Mouse (Mus musculus): ENCODE measurements around the gene Mecom. TPM values are rescaled to one million over a fixed set of nuclear protein-coding genes. Genes with fewer than 3 reads are reported as not detected.
"Not testable (repeated sequence)": the region's sequence is repeated elsewhere in the genome, so short reads cannot be mapped to it uniquely, and the experiment has no call there.

Gene Mecom
- total and polyA plus RNA-seq, 2 experiments from 2014 or later: 2.6 to 5.1 TPM

- Histone ChIP-seq H3K36me3 (ENCODE audit: insufficient read depth, low read length) (no peaks in the 10 kb centered on the region), H3K27me3 (ENCODE audit: insufficient read depth, low read length) (no peaks in the 10 kb centered on the region), H3K9ac (replicated peaks; ENCODE audit: low read length, poor library complexity, severe bottlenecking) (no peak overlapping the region), H3K4me2 (ENCODE audit: low read depth, low read length, poor library complexity, severe bottlenecking) (no peak overlapping the region), H3K27ac (ENCODE audit: low read depth, low read length) (no peak overlapping the region), H3K4me3 (ENCODE audit: low read depth, low read length) (no peak overlapping the region), H3K9me3 (ENCODE audit: low read length) (no peaks in the 10 kb centered on the region), H3K4me1 (ENCODE audit: insufficient read depth, low read length) (no peaks in the 10 kb centered on the region)
- DNase-seq (ENCODE audit: low spot score) (no peak), ATAC-seq (ENCODE audit: low FRiP score) (no peak)
- no peak for TF ChIP-seq CTCF (IDR thresholded peaks at IDR 0.05)
- 13% methylated on average over 2 of the region's 2 CpGs for WGBS
These were observed 25.7 kb upstream of the Mecom start for GRCm38 (mm10) chr3:30573549-30573948.

- H3K4me2 ChIP-seq (ENCODE audit: low read depth, low read length, poor library complexity, severe bottlenecking); ATAC-seq (ENCODE audit: low FRiP score); H3K9me3 ChIP-seq (ENCODE audit: low read length); H3K9ac ChIP-seq (replicated peaks; ENCODE audit: low read length, poor library complexity, severe bottlenecking); H3K27me3 ChIP-seq (ENCODE audit: insufficient read depth, low read length); H3K27ac ChIP-seq (ENCODE audit: low read depth, low read length); DNase-seq (ENCODE audit: low spot score); H3K4me3 ChIP-seq (ENCODE audit: low read depth, low read length); H3K36me3 ChIP-seq (ENCODE audit: insufficient read depth, low read length); H3K4me1 ChIP-seq (ENCODE audit: insufficient read depth, low read length): not testable (repeated sequence)
- WGBS: no CpG with 5 or more reads among the region's 2 CpGs
These were observed 18.5 kb upstream of the Mecom start for GRCm38 (mm10) chr3:30566333-30566732.

- peak; percentile 84 for TF ChIP-seq CTCF (IDR thresholded peaks at IDR 0.05)
- H3K27me3 ChIP-seq (ENCODE audit: insufficient read depth, low read length): no peaks in the 10 kb centered on the region; the same call in 1 of the 2 replicates
- no peak overlapping the region for H3K4me2 ChIP-seq (ENCODE audit: low read depth, low read length, poor library complexity, severe bottlenecking)
- H3K4me1 ChIP-seq (ENCODE audit: insufficient read depth, low read length): no peaks in the 10 kb centered on the region
- no peak overlapping the region for H3K27ac ChIP-seq (ENCODE audit: low read depth, low read length)
- H3K4me3 ChIP-seq (ENCODE audit: low read depth, low read length): no peak overlapping the region
- H3K9ac ChIP-seq (replicated peaks; ENCODE audit: low read length, poor library complexity, severe bottlenecking): no peak overlapping the region
- H3K36me3 ChIP-seq (ENCODE audit: insufficient read depth, low read length): no peaks in the 10 kb centered on the region
- no peak for ATAC-seq (ENCODE audit: low FRiP score)
- peak; percentile 50 for DNase-seq (ENCODE audit: low spot score)
- no peaks in the 10 kb centered on the region for H3K9me3 ChIP-seq (ENCODE audit: low read length)
- 50% methylated on average over 6 of the region's 6 CpGs for WGBS
These were observed 13.0 kb upstream of the Mecom start for GRCm38 (mm10) chr3:30560677-30561314.

GRCm38 (mm10) chr3:30553741-30554140 is 5.9 kb upstream of the Mecom start:
- Histone ChIP-seq H3K9me3 (ENCODE audit: low read length) (no peaks in the 10 kb centered on the region), H3K27me3 (ENCODE audit: insufficient read depth, low read length) (no peaks in the 10 kb centered on the region), H3K9ac (replicated peaks; ENCODE audit: low read length, poor library complexity, severe bottlenecking) (no peak overlapping the region), H3K36me3 (ENCODE audit: insufficient read depth, low read length) (no peaks in the 10 kb centered on the region), H3K4me2 (ENCODE audit: low read depth, low read length, poor library complexity, severe bottlenecking) (no peak overlapping the region), H3K27ac (ENCODE audit: low read depth, low read length) (no peak overlapping the region), H3K4me3 (ENCODE audit: low read depth, low read length) (no peak overlapping the region), H3K4me1 (ENCODE audit: insufficient read depth, low read length) (no peaks in the 10 kb centered on the region)
- ATAC-seq (ENCODE audit: low FRiP score): no peak
- 60% methylated on average over 6 of the region's 6 CpGs for WGBS
- no peak for DNase-seq (ENCODE audit: low spot score)
- TF ChIP-seq CTCF (IDR thresholded peaks at IDR 0.05): no peak

GRCm38 (mm10) chr3:30550218-30550617 is 2.4 kb upstream of the Mecom start:
- no peak overlapping the region for H3K4me2 ChIP-seq (ENCODE audit: low read depth, low read length, poor library complexity, severe bottlenecking)
- no peaks in the 10 kb centered on the region for H3K4me1 ChIP-seq (ENCODE audit: insufficient read depth, low read length)
- no peaks in the 10 kb centered on the region for H3K36me3 ChIP-seq (ENCODE audit: insufficient read depth, low read length)
- H3K9ac ChIP-seq (replicated peaks; ENCODE audit: low read length, poor library complexity, severe bottlenecking): no peak overlapping the region
- no peak overlapping the region for H3K27ac ChIP-seq (ENCODE audit: low read depth, low read length)
- no peaks in the 10 kb centered on the region for H3K9me3 ChIP-seq (ENCODE audit: low read length)
- no peak overlapping the region for H3K4me3 ChIP-seq (ENCODE audit: low read depth, low read length)
- ATAC-seq (ENCODE audit: low FRiP score): no peak
- H3K27me3 ChIP-seq (ENCODE audit: insufficient read depth, low read length): no peaks in the 10 kb centered on the region
- TF ChIP-seq CTCF (IDR thresholded peaks at IDR 0.05): peak; percentile 21; the same call in 1 of the 2 replicates
- WGBS: 65% methylated on average over 2 of the region's 2 CpGs
- no peak for DNase-seq (ENCODE audit: low spot score)

- no peaks in the 10 kb centered on the region for H3K27me3 ChIP-seq (ENCODE audit: insufficient read depth, low read length)
- no peak overlapping the region for H3K4me3 ChIP-seq (ENCODE audit: low read depth, low read length)
- no peak overlapping the region for H3K4me2 ChIP-seq (ENCODE audit: low read depth, low read length, poor library complexity, severe bottlenecking)
- H3K9me3 ChIP-seq (ENCODE audit: low read length): no peaks in the 10 kb centered on the region
- no peak overlapping the region for H3K27ac ChIP-seq (ENCODE audit: low read depth, low read length)
- H3K36me3 ChIP-seq (ENCODE audit: insufficient read depth, low read length): no peaks in the 10 kb centered on the region
- DNase-seq (ENCODE audit: low spot score) (no peak), ATAC-seq (ENCODE audit: low FRiP score) (no peak)
- H3K9ac ChIP-seq (replicated peaks; ENCODE audit: low read length, poor library complexity, severe bottlenecking): no peak overlapping the region
- TF ChIP-seq CTCF (IDR thresholded peaks at IDR 0.05): no peak
- no peaks in the 10 kb centered on the region for H3K4me1 ChIP-seq (ENCODE audit: insufficient read depth, low read length)
- 87% methylated on average over 7 of the region's 7 CpGs for WGBS
These were observed 1.1 kb upstream of the Mecom start for GRCm38 (mm10) chr3:30548928-30549327.

All from midbrain, postnatal 0 days (tissue).